Mouse (Mus musculus): Measurements from ENCODE around the gene Myo7a. TPM values are rescaled to one million over a fixed set of nuclear protein-coding genes. Genes with fewer than 3 reads are reported as not detected.
A peak's percentile ranks its signal among the peaks of the same experiment; 100 is the strongest.

Myo7a gene
- polyA plus RNA-seq, 1 experiment from 2014 or later = 24.3 TPM

DNA sequence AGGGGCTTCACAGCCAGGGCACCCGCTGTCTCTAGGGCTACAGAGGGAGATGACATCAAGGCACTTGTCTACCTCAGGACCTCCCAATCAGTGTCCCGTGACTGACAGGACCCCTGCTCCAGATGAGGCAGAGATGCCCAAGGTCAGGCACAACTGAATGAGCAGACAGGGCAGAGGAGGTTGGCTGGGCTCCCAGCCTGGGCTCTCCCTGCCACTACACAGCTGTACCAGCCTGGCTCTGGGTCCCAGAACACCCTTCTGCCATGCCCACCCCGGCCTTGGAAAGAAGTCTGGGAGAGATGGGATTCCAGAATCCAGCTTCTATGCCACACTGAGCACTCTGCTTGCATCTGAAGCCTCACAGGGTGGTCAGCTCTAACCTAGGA lies 36.9 kb upstream of the Myo7a start:
- Histone ChIP-seq H3K36me3 (replicated peaks; ENCODE audit: control insufficient read depth, insufficient read depth) (no peaks in the 10 kb centered on the region), H3K4me2 (replicated peaks) (no peak overlapping the region), H3K27ac (no peak overlapping the region), H3K9me3 (ENCODE audit: control insufficient read depth, low read length) (no peaks in the 10 kb centered on the region), H3K4me1 (replicated peaks; ENCODE audit: control insufficient read depth, insufficient read depth, low read length) (peaks cover 29% of the 10 kb centered on the region), H3K4me3 (replicated peaks; ENCODE audit: low read length) (no peak overlapping the region), H3K9ac (no peak overlapping the region), H3K27me3 (ENCODE audit: control insufficient read depth, insufficient read depth, low read length) (no peaks in the 10 kb centered on the region)
- WGBS = 51% methylated on average over 3 of the region's 3 CpGs
- ATAC-seq (ENCODE audit: low FRiP score) (no peak), DNase-seq (ENCODE audit: low spot score) (no peak)

DNA sequence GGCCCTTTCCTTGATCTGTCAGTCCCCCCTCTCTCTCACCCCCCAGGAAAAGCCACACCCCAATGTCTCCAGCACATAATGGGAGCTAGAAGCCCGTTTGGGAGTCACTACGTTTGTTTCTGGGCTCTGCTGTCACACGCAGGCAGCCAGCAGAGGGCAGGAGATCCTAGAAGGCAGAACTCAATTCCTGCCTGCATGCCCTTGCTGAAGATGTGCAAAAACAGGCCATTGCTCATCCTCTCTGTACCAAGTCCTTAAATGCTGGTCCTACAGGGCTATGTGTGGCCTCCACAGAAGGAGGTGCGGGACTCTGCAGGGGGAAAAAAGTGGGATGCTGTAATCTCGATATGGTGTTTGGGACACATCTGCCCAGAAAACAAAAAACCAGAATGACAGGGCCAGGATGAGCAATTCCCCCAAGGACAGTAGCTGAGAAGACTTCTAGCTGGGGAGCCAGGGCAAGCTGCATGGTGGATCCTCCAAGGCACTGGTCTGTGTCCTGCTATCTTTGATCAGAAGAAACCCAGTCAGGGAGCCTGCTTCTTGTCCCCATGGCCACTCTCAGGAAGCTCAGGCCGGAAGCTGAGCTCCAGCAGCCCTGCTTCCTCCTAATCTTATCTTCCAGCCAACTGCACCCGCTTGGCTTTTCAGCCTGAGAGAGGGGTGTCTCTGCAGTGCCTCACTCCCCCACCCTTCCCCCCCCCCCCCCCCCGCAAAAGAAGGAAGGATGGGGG lies 36.4 kb upstream of the Myo7a start:
- Histone ChIP-seq H3K27me3 (ENCODE audit: control insufficient read depth, insufficient read depth, low read length) (no peaks in the 10 kb centered on the region), H3K9me3 (ENCODE audit: control insufficient read depth, low read length) (no peaks in the 10 kb centered on the region), H3K27ac (no peak overlapping the region), H3K4me1 (replicated peaks; ENCODE audit: control insufficient read depth, insufficient read depth, low read length) (peaks cover 27% of the 10 kb centered on the region), H3K4me2 (replicated peaks) (no peak overlapping the region), H3K36me3 (replicated peaks; ENCODE audit: control insufficient read depth, insufficient read depth) (no peaks in the 10 kb centered on the region), H3K9ac (peak overlapping the region; percentile 2; the same call in 1 of the 2 replicates), H3K4me3 (replicated peaks; ENCODE audit: low read length) (no peak overlapping the region)
- ATAC-seq (ENCODE audit: low FRiP score) (peak; percentile 19; the same call in 1 of the 2 replicates), DNase-seq (ENCODE audit: low spot score) (peak; percentile 73)
- 34% methylated on average over 7 of the region's 8 CpGs for WGBS

DNA sequence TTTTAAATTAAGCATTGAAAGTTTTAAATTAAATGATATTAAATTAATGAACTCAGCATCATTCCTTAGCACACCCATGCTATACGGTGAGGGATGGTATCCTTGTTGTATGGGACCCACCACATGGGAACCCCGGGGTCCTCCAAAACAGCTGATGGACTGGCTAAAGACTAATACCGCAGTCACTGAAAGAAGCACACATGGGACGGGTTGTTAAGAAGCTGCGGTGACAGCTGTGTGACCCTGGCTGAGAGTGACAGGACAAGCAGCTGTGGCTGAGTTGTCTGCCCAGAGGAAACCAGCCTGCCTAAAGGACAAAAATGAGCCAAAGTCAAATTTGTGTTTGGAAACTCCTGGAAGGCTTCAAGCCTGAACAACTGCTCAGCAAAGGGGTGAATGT lies 34.6 kb upstream of the Myo7a start:
- ATAC-seq (ENCODE audit: low FRiP score) = no peak
- no peaks in the 10 kb centered on the region for H3K9me3 ChIP-seq (ENCODE audit: control insufficient read depth, low read length)
- H3K4me3 ChIP-seq (replicated peaks; ENCODE audit: low read length) = no peak overlapping the region
- H3K27ac ChIP-seq = no peak overlapping the region
- H3K9ac ChIP-seq = no peak overlapping the region
- peaks cover 25% of the 10 kb centered on the region for H3K4me1 ChIP-seq (replicated peaks; ENCODE audit: control insufficient read depth, insufficient read depth, low read length)
- no peak for DNase-seq (ENCODE audit: low spot score)
- H3K27me3 ChIP-seq (ENCODE audit: control insufficient read depth, insufficient read depth, low read length) = no peaks in the 10 kb centered on the region
- H3K36me3 ChIP-seq (replicated peaks; ENCODE audit: control insufficient read depth, insufficient read depth) = no peaks in the 10 kb centered on the region
- 60% methylated on average over 5 of the region's 5 CpGs for WGBS
- H3K4me2 ChIP-seq (replicated peaks) = no peak overlapping the region

DNA sequence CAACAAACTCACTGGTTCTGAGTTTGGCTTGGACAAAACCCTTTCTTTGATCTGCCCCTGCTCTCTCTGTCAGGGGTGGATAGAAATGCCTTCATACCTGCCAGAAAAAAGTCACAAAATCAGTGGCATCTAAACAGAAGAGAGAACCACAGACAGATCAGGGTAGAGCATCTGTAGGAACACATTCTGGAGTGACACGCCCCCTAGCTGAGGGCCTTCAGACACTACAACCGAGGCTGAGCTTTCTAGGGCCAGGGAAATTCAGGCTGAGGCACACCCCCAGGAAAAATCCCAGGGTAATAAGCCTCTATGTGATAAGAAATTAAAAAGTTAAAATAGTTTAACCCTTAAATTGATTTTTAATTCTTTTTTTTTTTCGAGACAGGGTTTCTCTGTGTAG lies 34.0 kb upstream of the Myo7a start:
- Histone ChIP-seq H3K4me3 (replicated peaks; ENCODE audit: low read length) (no peak overlapping the region), H3K27ac (no peak overlapping the region), H3K27me3 (ENCODE audit: control insufficient read depth, insufficient read depth, low read length) (no peaks in the 10 kb centered on the region), H3K4me2 (replicated peaks) (no peak overlapping the region), H3K9ac (no peak overlapping the region), H3K36me3 (replicated peaks; ENCODE audit: control insufficient read depth, insufficient read depth) (no peaks in the 10 kb centered on the region), H3K4me1 (replicated peaks; ENCODE audit: control insufficient read depth, insufficient read depth, low read length) (peaks cover 24% of the 10 kb centered on the region), H3K9me3 (ENCODE audit: control insufficient read depth, low read length) (no peaks in the 10 kb centered on the region)
- 40% methylated on average over 3 of the region's 3 CpGs for WGBS
- DNase-seq (ENCODE audit: low spot score) (no peak), ATAC-seq (ENCODE audit: low FRiP score) (no peak)

DNA sequence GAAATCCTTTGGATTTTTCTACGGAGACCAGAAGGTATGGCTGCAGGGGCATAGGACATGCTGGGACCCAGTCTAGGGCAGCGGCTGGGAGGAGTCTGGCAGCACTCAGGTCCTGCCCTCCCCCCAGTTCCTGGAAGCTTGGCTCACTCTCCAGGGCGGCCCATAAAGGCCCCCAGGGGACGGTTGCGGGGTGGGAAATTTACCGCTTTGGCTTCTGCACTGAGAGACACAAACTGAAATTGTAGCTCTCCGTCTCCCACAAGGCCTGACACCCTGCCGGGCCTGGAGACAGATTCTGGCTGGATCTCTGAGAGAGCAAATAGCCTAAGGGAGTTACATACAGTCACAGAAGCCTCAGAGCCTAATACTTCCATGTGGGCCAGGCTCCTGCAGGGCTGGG lies 33.1 kb upstream of the Myo7a start:
- H3K27ac ChIP-seq = no peak overlapping the region
- peaks cover 15% of the 10 kb centered on the region for H3K4me1 ChIP-seq (replicated peaks; ENCODE audit: control insufficient read depth, insufficient read depth, low read length)
- no peaks in the 10 kb centered on the region for H3K27me3 ChIP-seq (ENCODE audit: control insufficient read depth, insufficient read depth, low read length)
- H3K9me3 ChIP-seq (ENCODE audit: control insufficient read depth, low read length) = no peaks in the 10 kb centered on the region
- DNase-seq (ENCODE audit: low spot score) = no peak
- no peak overlapping the region for H3K4me3 ChIP-seq (replicated peaks; ENCODE audit: low read length)
- no peak for ATAC-seq (ENCODE audit: low FRiP score)
- H3K4me2 ChIP-seq (replicated peaks) = no peak overlapping the region
- no peak overlapping the region for H3K9ac ChIP-seq
- H3K36me3 ChIP-seq (replicated peaks; ENCODE audit: control insufficient read depth, insufficient read depth) = no peaks in the 10 kb centered on the region
- WGBS = 46% methylated on average over 8 of the region's 8 CpGs

DNA sequence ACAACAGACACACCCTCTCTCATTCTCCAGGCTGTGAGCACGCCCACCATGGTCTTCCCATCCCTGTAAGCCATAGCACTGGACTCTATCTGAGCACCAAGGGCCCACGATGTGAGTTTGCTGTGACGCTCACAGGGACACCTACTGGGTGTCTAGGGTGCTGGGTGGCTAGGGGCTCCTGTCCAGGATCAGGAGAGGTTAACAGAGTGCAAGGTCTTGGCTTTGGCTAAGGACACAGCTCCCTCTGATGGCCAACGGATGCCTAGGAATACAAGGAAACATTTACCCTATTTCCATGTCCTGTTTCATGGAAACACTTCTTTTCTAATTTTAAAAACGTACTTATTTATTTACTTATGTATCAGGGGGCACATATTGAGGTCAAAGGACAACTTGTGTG lies 31.2 kb upstream of the Myo7a start:
- ATAC-seq (ENCODE audit: low FRiP score) (no peak), DNase-seq (ENCODE audit: low spot score) (no peak)
- Histone ChIP-seq H3K4me1 (replicated peaks; ENCODE audit: control insufficient read depth, insufficient read depth, low read length) (peaks cover 5% of the 10 kb centered on the region), H3K36me3 (replicated peaks; ENCODE audit: control insufficient read depth, insufficient read depth) (no peaks in the 10 kb centered on the region), H3K27ac (no peak overlapping the region), H3K9me3 (ENCODE audit: control insufficient read depth, low read length) (no peaks in the 10 kb centered on the region), H3K4me2 (replicated peaks) (no peak overlapping the region), H3K9ac (no peak overlapping the region), H3K27me3 (ENCODE audit: control insufficient read depth, insufficient read depth, low read length) (no peaks in the 10 kb centered on the region), H3K4me3 (replicated peaks; ENCODE audit: low read length) (no peak overlapping the region)
- 55% methylated on average over 5 of the region's 5 CpGs for WGBS

DNA sequence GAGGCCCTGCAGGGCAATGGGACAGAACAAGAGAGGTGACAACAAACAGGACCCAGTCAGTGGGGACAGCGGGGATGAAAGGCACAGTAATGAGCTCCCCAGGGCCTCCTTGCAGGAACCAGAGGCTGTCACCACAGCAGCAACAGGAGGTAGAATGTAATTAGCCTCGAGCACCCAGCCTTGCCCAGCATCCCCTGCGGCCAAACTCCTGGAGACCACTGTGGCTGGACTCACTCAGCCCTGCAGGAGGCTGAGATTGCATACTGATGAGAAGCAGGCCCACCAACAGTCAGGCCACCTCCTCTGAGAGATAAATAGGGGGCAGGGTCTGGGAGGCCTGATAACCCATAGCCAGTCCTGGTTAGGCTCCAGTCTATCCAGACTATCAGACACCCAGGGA lies 30.5 kb upstream of the Myo7a start:
- Histone ChIP-seq H3K36me3 (replicated peaks; ENCODE audit: control insufficient read depth, insufficient read depth) (no peaks in the 10 kb centered on the region), H3K27me3 (ENCODE audit: control insufficient read depth, insufficient read depth, low read length) (no peaks in the 10 kb centered on the region), H3K9ac (no peak overlapping the region), H3K4me2 (replicated peaks) (no peak overlapping the region), H3K4me1 (replicated peaks; ENCODE audit: control insufficient read depth, insufficient read depth, low read length) (peaks cover 5% of the 10 kb centered on the region), H3K4me3 (replicated peaks; ENCODE audit: low read length) (no peak overlapping the region), H3K9me3 (ENCODE audit: control insufficient read depth, low read length) (no peaks in the 10 kb centered on the region), H3K27ac (no peak overlapping the region)
- ATAC-seq (ENCODE audit: low FRiP score) (no peak), DNase-seq (ENCODE audit: low spot score) (no peak)
- 20% methylated on average over 3 of the region's 3 CpGs for WGBS

DNA sequence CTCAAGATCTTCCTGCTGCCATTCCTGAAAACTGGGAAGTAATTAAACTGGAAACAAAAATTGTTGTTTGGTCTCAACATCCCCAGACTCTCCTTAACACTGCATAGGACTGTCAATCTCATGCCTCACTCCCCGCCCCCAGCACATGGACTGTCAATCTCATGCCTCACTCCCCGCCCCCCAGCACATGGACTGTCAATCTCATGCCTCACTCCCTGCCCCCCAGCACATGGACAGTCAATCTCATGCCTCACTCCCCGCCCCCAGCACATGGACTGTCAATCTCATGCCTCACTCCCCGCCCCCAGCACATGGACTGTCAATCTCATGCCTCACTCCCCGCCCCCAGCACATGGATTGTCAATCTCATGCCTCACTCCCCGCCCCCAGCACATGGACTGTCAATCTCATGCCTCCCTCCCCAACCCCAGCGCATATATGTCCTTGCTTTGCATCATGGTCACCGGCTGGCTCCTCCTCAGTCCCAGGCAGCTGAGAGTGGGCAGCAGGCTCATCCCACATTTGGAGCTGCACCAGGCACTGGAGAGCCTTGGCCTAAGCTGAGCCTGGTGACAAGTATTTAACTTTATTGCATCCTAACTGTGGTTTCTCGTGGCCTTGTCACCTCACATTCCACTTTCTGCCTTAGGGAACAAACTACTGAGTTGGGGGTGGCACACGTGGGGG lies 29.5 kb upstream of the Myo7a start:
- Histone ChIP-seq H3K36me3 (replicated peaks; ENCODE audit: control insufficient read depth, insufficient read depth) (no peaks in the 10 kb centered on the region), H3K9ac (no peak overlapping the region), H3K4me1 (replicated peaks; ENCODE audit: control insufficient read depth, insufficient read depth, low read length) (peaks cover 5% of the 10 kb centered on the region), H3K27ac (no peak overlapping the region), H3K4me3 (replicated peaks; ENCODE audit: low read length) (no peak overlapping the region), H3K9me3 (ENCODE audit: control insufficient read depth, low read length) (no peaks in the 10 kb centered on the region), H3K4me2 (replicated peaks) (no peak overlapping the region), H3K27me3 (ENCODE audit: control insufficient read depth, insufficient read depth, low read length) (no peaks in the 10 kb centered on the region)
- 63% methylated on average over 10 of the region's 10 CpGs for WGBS
- no peak for ATAC-seq (ENCODE audit: low FRiP score)
- DNase-seq (ENCODE audit: low spot score) = no peak

DNA sequence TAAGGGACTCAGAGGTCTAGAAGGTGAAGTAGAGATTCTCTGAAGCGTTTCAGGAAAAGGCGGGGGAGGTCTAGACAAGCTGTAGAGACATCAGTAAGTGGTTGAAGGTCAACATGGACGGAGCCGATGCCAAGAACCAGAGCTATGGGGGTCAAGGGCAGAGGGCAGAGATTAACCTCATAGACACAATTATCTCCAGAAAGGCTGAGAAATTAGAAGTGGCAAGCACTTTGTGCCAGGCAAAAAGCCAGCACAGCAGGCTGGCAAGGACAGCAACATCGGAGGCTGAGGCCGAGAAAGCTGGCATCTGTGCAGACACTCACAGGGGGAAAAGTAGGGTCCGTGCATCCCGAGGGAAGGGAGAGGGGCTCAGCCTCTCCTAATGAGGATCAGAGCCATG lies 28.4 kb upstream of the Myo7a start:
- H3K27me3 ChIP-seq (ENCODE audit: control insufficient read depth, insufficient read depth, low read length) = no peaks in the 10 kb centered on the region
- H3K4me2 ChIP-seq (replicated peaks) = no peak overlapping the region
- no peak overlapping the region for H3K27ac ChIP-seq
- H3K4me1 ChIP-seq (replicated peaks; ENCODE audit: control insufficient read depth, insufficient read depth, low read length) = peaks cover 5% of the 10 kb centered on the region
- no peak overlapping the region for H3K9ac ChIP-seq
- no peaks in the 10 kb centered on the region for H3K9me3 ChIP-seq (ENCODE audit: control insufficient read depth, low read length)
- ATAC-seq (ENCODE audit: low FRiP score) = no peak
- no peak for DNase-seq (ENCODE audit: low spot score)
- WGBS = 62% methylated on average over 8 of the region's 8 CpGs
- no peak overlapping the region for H3K4me3 ChIP-seq (replicated peaks; ENCODE audit: low read length)
- no peaks in the 10 kb centered on the region for H3K36me3 ChIP-seq (replicated peaks; ENCODE audit: control insufficient read depth, insufficient read depth)
